17 mouse cellular contexts compared by ENCODE assay signal in genomic region chr10:51530813-51531212, GRCm38 (mm10). TPM values are rescaled to one million over a fixed set of nuclear protein-coding genes. Genes with fewer than 3 reads are reported as not detected.
"Had no signal": no experiment of that assay in that cellular context is flagged by ENCODE, and none has a peak within 500 bp of the region (broad histone marks: within the 10 kb centered on the region; RNA-seq: fewer than 3 reads in every experiment).

No protein-coding gene starts in this region.

- H3K9ac ChIP-seq: limb, embryonic 13.5 days; neural tube, embryonic 13.5 days had no signal

- H3K27me3 ChIP-seq: limb, embryonic 13.5 days; neural tube, embryonic 13.5 days had no signal

- H3K27ac ChIP-seq: limb, embryonic 13.5 days; midbrain, embryonic 10.5 days; neural tube, embryonic 13.5 days; stomach, postnatal 0 days had no signal

- H3K4me3 ChIP-seq: limb, embryonic 13.5 days; midbrain, embryonic 10.5 days; neural tube, embryonic 13.5 days had no signal

- ATAC-seq: intestine, postnatal 0 days had no signal

- H3K4me1 ChIP-seq: limb, embryonic 13.5 days; neural tube, embryonic 13.5 days had no signal

- H3K9me3 ChIP-seq: limb, embryonic 13.5 days; midbrain, embryonic 10.5 days; neural tube, embryonic 13.5 days had no signal

- H3K36me3 ChIP-seq: limb, embryonic 13.5 days; midbrain, embryonic 10.5 days; neural tube, embryonic 13.5 days had no signal

- DNase-seq: kidney, adult 8-10 months; kidney, postnatal 25 days; left cerebral cortex, postnatal 4 days; lung, adult 18-20 months; lung, postnatal 10 days; midbrain, embryonic 14.5 days; right cerebral cortex, adult 18-20 months had no signal

- H3K4me2 ChIP-seq: limb, embryonic 13.5 days; neural tube, embryonic 13.5 days had no signal

RNA-seq across cellular contexts. Expression of gene Lilr4b, which starts 50.4 kb away (rescaled TPM):
- total RNA-seq: layer of hippocampus, adult 18-20 months; left cerebral cortex, postnatal 10 days had no signal
- polyA plus RNA-seq: midbrain, embryonic 10.5 days had no signal

RNA-seq across cellular contexts. Expression of gene Gm49339, which starts 50.4 kb away (rescaled TPM):
- total RNA-seq: layer of hippocampus, adult 18-20 months; layer of hippocampus, postnatal 10 days; left cerebral cortex, adult 18-20 months; left cerebral cortex, postnatal 10 days; left cerebral cortex, postnatal 4 days had no signal
- polyA plus RNA-seq: midbrain, embryonic 10.5 days; midbrain, embryonic 14.5 days; neural tube, embryonic 13.5 days; stomach, postnatal 0 days had no signal

RNA-seq across cellular contexts. Expression of gene Fam162b, which starts 59.5 kb away (rescaled TPM):
- total RNA-seq: layer of hippocampus, adult 18-20 months; left cerebral cortex, adult 18-20 months; left cerebral cortex, postnatal 10 days; liver, adult 2 months had no signal
- polyA plus RNA-seq: liver, adult 2 months had no signal
